Mouse (Mus musculus) spleen, adult 2 months (tissue): Measurements from ENCODE around the gene Ttc32.

Source experiments
- CTCF ChIP-seq: fragments of 200-500 bp; IDR thresholded peaks from 2 replicates; pipeline ENCODE4 v1.5.1; 2011; ENCODE audit warnings: mild to moderate bottlenecking, inconsistent platforms; ENCODE audit not compliant: insufficient read depth, insufficient read length, insufficient replicate concordance; ENCODE audit errors: extremely low read depth
- POLR2A ChIP-seq: fragments of 200-500 bp; IDR thresholded peaks from 2 replicates; pipeline ENCODE4 v1.6.1; 2011; ENCODE audit warnings: low read depth, low read length, inconsistent platforms

DNA sequence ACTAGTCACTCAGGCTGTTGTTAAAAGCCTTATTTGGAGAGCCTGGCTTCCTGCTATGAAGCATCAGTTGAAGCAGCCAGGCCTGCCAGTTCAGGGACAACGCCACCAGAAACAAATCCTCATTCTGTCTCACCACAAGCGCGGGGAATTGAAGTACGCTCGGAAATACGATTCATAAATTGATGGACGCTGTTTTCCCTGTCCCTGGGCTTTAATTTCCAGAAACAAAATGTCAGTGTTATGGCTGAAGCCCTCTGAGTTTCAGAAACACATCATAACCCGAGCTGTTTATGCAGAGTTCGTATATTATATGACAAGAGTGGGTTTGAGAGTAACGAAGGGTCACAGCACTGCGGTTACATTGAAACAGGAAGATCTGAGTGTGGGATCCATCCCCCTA, 25.5 kb downstream of the Ttc32 start:
- TF ChIP-seq CTCF (no peak), POLR2A (no peak)
